Mouse (Mus musculus) thymus, postnatal 4 days (tissue): ENCODE data around the gene Map2.

Source experiments
- DNase-seq: peaks from one replicate; pipeline ENCODE4 v3.0.0; 2021

Map2 gene

DNA sequence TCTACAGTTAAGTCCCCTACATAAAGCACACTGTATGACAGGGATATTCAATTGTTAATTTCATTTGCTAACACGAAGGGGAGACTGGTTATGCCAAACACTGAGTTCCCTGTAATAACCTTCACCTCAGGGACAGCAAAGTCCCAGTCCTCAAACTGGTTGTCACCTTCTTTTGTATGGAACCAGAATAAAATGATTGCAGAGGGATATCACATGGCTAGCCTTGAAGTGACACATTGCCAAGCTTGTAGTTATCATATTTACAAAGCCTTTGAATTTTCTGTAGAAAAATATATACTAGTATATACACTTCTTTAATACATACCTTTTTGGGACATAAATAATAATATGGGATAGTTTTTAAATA lies 146.0 kb downstream of the Map2 start:
- DNase-seq: no peak

DNA sequence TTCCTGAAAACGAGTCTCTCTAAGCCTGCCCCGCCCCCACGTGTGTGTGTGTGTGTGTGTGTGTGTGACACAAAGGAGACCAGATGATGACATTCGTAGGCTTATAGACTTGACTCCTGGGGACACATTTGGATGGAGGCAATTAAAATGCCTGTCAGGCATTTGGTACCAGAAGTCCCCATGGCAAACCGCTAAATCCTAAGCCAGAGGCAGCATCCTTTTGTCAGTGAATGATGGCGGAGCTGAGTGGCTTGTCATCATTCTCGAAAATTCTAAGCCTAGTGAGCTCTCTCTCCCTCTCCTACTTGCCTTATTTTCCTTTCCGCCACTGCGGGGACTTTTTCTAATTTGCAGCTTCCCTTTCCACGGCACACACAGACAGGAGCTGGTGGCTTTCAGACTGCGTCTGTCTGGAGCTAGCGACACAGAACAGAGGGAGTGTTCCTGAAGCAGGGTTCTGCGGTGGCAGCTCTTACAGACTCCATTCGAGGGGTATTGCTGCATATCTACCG lies 146.6 kb downstream of the Map2 start:
- DNase-seq: no peak

DNA sequence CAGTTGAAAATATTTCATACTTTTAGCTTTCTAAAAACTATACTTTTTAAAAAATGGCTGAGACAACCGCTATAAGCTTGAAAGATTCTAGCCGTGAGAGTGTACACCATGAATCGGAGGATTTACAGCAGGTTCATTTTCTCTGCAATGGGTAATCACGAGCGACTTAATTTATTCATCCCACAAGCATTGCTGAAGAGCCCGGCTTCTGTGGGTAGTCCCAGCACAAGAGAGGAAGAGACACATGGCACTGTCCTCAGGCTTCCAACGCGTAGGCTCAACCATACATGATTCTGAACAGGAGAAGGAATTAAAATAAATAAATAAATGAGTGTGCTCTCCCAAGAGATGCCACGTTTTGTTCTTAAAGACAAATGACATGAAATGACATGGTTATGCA lies 148.4 kb downstream of the Map2 start:
- no peak for DNase-seq

DNA sequence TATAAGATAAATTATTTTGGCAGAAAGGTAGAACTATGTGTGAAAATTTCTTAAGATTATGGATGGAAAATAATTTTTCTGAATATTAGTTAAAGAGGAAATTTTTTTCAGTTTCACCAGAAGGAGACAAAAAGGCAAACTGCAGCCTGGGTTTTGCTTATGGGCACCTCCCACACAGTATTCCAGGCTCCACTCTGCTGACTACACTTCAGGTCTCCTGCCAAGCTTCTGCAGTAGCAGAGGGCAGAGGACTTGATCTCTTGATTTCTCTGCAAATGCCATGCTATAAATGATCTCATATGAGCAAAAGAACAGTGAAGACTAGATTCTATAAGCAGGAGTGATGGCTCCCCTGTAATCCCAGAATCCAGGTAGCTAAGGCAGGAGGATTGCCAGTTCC lies 149.9 kb downstream of the Map2 start:
- DNase-seq: no peak

DNA sequence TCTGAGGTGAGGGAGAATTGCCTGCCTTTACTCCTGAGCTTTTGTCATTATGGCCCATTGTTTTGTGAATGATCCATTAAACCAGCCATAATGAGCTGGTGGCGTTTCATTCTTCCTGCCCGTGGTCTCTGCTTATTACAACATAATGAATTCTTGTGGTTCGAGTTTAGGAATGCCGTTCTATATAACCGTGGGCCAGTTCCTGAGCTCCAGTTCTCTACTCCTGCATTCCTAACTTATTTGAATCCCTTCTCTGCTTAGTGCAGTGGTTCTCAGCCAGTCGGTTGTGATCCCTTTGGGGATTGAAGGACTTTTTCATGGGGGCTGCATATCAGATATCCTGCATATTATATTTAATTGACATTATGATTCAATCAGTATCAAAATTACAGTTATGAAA lies 153.9 kb downstream of the Map2 start:
- no peak for DNase-seq

GRCm38 (mm10) chr1:66329534-66329933 lies 154.5 kb downstream of the Map2 start:
- DNase-seq: no peak

- no peak for DNase-seq
Measured at GRCm38 (mm10) chr1:66335724-66336284, 160.7 kb downstream of the Map2 start.

DNA sequence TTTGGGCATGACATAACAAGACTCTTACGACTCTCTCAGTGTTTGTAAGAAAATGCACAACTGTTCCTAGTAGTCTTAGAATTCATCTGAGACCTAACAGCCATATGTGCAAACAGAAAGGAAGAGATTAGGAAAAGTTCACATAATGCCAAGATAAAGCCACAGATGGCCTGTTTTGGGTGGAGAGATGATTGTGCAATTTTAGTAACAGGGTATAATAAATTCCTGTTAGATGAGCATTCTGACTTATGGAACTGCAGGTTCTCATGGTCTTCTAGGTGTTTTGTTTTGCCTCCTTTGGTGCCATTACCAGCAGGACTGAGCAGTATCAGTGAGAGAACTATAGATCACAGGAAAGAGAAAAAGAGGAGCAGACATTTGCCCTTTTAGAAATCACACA lies 164.1 kb downstream of the Map2 start:
- DNase-seq: no peak

DNA sequence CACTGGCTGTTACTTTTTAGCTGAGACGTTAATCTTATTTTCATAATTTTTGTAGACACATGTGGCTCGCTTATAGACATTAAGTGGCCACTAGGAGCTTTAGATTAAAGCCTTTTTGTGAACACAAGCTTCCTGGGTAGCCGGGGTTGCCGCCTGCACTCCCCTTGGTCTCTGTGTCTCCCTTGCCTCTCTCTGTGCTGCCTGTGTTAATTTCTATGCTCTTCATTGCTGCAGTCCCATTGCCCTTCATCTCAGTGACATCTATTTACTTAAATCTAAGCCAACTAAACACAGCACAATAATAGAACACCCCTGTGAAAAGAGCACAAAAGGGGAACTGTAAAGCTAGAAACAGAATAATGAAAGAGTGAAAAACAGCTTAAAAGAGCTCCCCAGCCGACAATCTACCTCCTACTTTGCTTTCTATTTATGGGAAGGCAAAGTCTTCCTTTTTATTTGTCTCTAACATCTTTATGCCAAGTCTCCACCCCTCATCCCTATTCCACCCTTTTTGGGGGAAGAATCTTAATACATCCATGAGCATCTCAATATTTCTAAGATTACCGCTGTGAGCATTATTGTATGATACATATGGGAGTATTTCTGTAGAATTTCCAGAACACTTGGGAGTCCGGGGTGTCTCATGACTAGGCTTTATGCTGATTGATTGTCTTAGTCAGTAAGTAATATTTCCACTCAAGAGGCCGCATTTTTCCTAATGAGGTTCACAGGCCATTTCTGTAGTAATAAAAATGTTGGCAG lies 173.5 kb downstream of the Map2 start:
- DNase-seq: no peak

GRCm38 (mm10) chr1:66349166-66349835 lies 174.2 kb downstream of the Map2 start:
- DNase-seq: no peak

- DNase-seq: no peak
Measured at GRCm38 (mm10) chr1:66351366-66351765, 176.3 kb downstream of the Map2 start.

- no peak for DNase-seq
Measured at GRCm38 (mm10) chr1:66361799-66362198, 186.7 kb downstream of the Map2 start.

GRCm38 (mm10) chr1:66363285-66363684 lies 188.2 kb downstream of the Map2 start:
- DNase-seq: no peak

DNA sequence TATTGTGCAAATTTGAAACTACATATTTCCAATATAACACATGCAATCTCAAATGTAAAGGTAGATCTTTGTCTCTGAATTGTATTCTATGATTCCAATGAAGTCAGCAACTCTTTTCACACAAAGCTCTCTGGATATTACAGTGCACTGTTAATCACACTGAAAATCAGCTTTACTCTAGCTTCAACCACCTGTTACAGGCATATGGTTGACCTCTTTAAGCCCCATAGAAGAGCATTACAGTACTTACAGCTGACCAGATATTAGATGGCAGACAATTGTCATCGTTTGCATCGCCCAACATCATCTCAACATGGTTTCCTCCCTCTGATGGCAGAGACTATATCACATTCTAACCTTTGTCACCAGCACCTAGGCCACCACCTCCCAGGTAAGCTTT lies 189.3 kb downstream of the Map2 start:
- DNase-seq: no peak

GRCm38 (mm10) chr1:66365600-66365999 lies 190.5 kb downstream of the Map2 start:
- no peak for DNase-seq

DNA sequence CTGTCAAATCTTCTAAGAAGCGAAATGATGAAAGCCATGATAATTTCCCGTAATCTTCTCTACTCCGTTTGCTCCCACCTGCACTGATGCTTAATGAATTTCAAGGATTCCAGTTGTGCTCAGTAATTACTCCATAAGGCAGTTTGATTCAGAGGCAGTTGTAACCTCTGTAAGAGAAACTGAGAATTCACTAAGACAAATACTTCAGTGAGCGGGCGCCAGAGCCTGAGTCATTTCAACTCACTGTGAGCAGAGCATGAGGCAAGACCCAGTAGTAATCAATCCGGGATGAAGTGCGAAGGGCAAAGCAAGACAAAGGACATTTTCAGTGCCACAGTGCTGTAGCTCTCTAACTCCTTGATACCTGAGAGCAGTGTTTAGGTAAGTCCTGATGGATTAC lies 194.4 kb downstream of the Map2 start:
- no peak for DNase-seq

GRCm38 (mm10) chr1:66371371-66371770 lies 196.3 kb downstream of the Map2 start:
- DNase-seq: no peak

DNA sequence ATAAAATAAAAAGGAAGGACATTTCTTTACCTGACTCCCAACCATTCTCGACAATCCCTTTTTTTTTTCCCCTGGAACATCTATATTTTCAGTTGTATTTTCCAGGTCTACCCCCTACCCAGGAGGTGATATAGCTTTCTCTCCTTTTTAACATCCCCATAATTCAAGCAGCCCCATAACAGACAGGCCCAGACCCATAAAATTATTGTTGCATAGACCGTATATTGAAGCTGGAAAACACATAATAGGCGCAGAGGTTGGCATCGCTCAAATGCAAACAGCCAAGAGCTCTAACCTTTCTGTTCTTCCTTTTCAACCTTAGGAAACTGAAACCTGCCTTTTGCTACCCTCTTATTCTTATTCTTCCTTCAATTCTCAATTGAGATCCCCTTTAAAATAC lies 211.2 kb downstream of the Map2 start:
- DNase-seq: no peak

- no peak for DNase-seq
Measured at GRCm38 (mm10) chr1:66386751-66387452, 211.8 kb downstream of the Map2 start.

DNA sequence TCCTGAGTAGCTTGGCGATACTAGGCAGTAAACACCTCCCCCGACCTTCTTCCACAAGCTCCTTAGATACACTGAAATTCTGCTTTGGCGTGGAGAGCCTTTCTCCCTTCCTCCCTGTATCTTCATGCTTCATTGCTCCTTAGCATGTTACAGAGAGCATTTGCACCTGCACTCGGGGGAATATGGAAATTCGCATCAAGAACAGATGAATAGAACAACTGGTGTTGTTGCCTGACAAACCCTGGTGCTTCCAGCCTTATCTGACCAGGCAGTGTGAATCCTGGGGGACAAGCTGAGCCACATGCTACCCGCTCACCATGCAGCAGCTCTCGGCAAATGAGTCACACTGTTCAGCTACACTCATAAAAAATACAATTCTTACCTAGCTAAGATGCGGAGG lies 213.5 kb downstream of the Map2 start:
- no peak for DNase-seq

- no peak for DNase-seq
Measured at GRCm38 (mm10) chr1:66394944-66395637, 220.0 kb downstream of the Map2 start.

- DNase-seq: no peak
Measured at GRCm38 (mm10) chr1:66395826-66396225, 220.8 kb downstream of the Map2 start.

DNA sequence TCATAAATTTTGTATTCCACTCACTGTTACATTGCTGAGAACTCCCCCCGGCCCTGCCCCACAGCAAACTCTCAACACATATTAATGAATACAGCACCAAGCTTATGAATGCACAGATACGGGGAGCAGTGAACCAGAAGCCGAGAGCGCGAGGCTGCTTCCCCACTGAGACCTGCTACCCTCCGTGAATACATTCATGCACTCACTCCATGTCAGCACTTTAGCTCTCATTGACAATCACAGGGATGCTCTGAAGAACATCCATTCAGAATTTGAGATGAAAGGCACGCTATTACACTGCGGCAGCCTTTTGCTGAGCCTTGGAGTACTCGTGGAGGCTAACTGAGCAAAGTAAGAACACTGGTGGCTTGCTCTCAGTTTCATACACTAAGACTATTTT lies 226.8 kb downstream of the Map2 start:
- DNase-seq: no peak
